Mouse (Mus musculus): ENCODE measurements around the gene Ptgis. TPM values are rescaled to one million over a fixed set of nuclear protein-coding genes. Genes with fewer than 3 reads are reported as not detected.
"Not testable (repeated sequence)": the region's sequence is repeated elsewhere in the genome, so short reads cannot be mapped to it uniquely, and the experiment has no call there.

The Ptgis gene
- total and polyA plus RNA-seq, 2 experiments: 1.0 to 3.1 TPM

- no peaks in the 10 kb centered on the region for H3K36me3 ChIP-seq (ENCODE audit: control insufficient read depth, insufficient read depth, low read length)
- no peak for DNase-seq (ENCODE audit: extremely low read depth, low read depth, low spot score)
- TF ChIP-seq CTCF (IDR thresholded peaks at IDR 0.05; ENCODE audit: low read depth, low read length): no peak
- no peak for TF ChIP-seq POLR2A (IDR thresholded peaks at IDR 0.05; ENCODE audit: extremely low read depth, insufficient read depth, low read length)
- no peaks in the 10 kb centered on the region for H3K27me3 ChIP-seq (ENCODE audit: control insufficient read depth, insufficient read depth, low read length)
- H3K9ac ChIP-seq (ENCODE audit: low read depth, low read length): no peak overlapping the region
- no peak overlapping the region for H3K4me3 ChIP-seq (ENCODE audit: insufficient read depth, low read depth, low read length)
- 92% methylated on average over 3 of the region's 3 CpGs for WGBS
- H3K4me1 ChIP-seq (ENCODE audit: control insufficient read depth, insufficient read depth, low read length): no peaks in the 10 kb centered on the region
- H3K79me2 ChIP-seq (ENCODE audit: control insufficient read depth, insufficient read depth, low read length): no peaks in the 10 kb centered on the region
- H3K27ac ChIP-seq (replicated peaks; ENCODE audit: insufficient read depth, low read depth, low read length): no peak overlapping the region
These were observed 28.3 kb downstream of the Ptgis start for GRCm38 (mm10) chr2:167212089-167212488.

GRCm38 (mm10) chr2:167209900-167210299 lies 30.5 kb downstream of the Ptgis start:
- Histone ChIP-seq H3K4me1 (ENCODE audit: control insufficient read depth, insufficient read depth, low read length) (no peaks in the 10 kb centered on the region), H3K9ac (ENCODE audit: low read depth, low read length) (no peak overlapping the region), H3K27ac (replicated peaks; ENCODE audit: insufficient read depth, low read depth, low read length) (no peak overlapping the region), H3K36me3 (ENCODE audit: control insufficient read depth, insufficient read depth, low read length) (no peaks in the 10 kb centered on the region), H3K79me2 (ENCODE audit: control insufficient read depth, insufficient read depth, low read length) (no peaks in the 10 kb centered on the region), H3K4me3 (ENCODE audit: insufficient read depth, low read depth, low read length) (no peak overlapping the region), H3K27me3 (ENCODE audit: control insufficient read depth, insufficient read depth, low read length) (no peaks in the 10 kb centered on the region)
- WGBS: 67% methylated on average over 9 of the region's 9 CpGs
- DNase-seq (ENCODE audit: extremely low read depth, low read depth, low spot score): no peak
- TF ChIP-seq CTCF (IDR thresholded peaks at IDR 0.05; ENCODE audit: low read depth, low read length) (no peak), POLR2A (IDR thresholded peaks at IDR 0.05; ENCODE audit: extremely low read depth, insufficient read depth, low read length) (no peak)

GRCm38 (mm10) chr2:167208984-167209383 lies 31.4 kb downstream of the Ptgis start:
- TF ChIP-seq POLR2A (IDR thresholded peaks at IDR 0.05; ENCODE audit: extremely low read depth, insufficient read depth, low read length): no peak
- no peak for TF ChIP-seq CTCF (IDR thresholded peaks at IDR 0.05; ENCODE audit: low read depth, low read length)
- Histone ChIP-seq H3K27ac (replicated peaks; ENCODE audit: insufficient read depth, low read depth, low read length) (no peak overlapping the region), H3K4me1 (ENCODE audit: control insufficient read depth, insufficient read depth, low read length) (no peaks in the 10 kb centered on the region), H3K4me3 (ENCODE audit: insufficient read depth, low read depth, low read length) (no peak overlapping the region), H3K27me3 (ENCODE audit: control insufficient read depth, insufficient read depth, low read length) (no peaks in the 10 kb centered on the region), H3K79me2 (ENCODE audit: control insufficient read depth, insufficient read depth, low read length) (no peaks in the 10 kb centered on the region), H3K36me3 (ENCODE audit: control insufficient read depth, insufficient read depth, low read length) (no peaks in the 10 kb centered on the region), H3K9ac (ENCODE audit: low read depth, low read length) (no peak overlapping the region)
- DNase-seq (ENCODE audit: extremely low read depth, low read depth, low spot score): no peak
- WGBS: 60% methylated on average over 3 of the region's 3 CpGs

GRCm38 (mm10) chr2:167205918-167206629 lies 34.3 kb downstream of the Ptgis start:
- Histone ChIP-seq H3K9ac (ENCODE audit: low read depth, low read length) (no peak overlapping the region), H3K4me3 (ENCODE audit: insufficient read depth, low read depth, low read length) (no peak overlapping the region), H3K36me3 (ENCODE audit: control insufficient read depth, insufficient read depth, low read length) (no peaks in the 10 kb centered on the region), H3K4me1 (ENCODE audit: control insufficient read depth, insufficient read depth, low read length) (no peaks in the 10 kb centered on the region), H3K27me3 (ENCODE audit: control insufficient read depth, insufficient read depth, low read length) (no peaks in the 10 kb centered on the region), H3K27ac (replicated peaks; ENCODE audit: insufficient read depth, low read depth, low read length) (no peak overlapping the region), H3K79me2 (ENCODE audit: control insufficient read depth, insufficient read depth, low read length) (no peaks in the 10 kb centered on the region)
- TF ChIP-seq POLR2A (IDR thresholded peaks at IDR 0.05; ENCODE audit: extremely low read depth, insufficient read depth, low read length): no peak
- WGBS: 92% methylated on average over 18 of the region's 18 CpGs
- no peak for DNase-seq (ENCODE audit: extremely low read depth, low read depth, low spot score)

- not testable (repeated sequence) for H3K36me3 ChIP-seq (ENCODE audit: control insufficient read depth, insufficient read depth, low read length); H3K79me2 ChIP-seq (ENCODE audit: control insufficient read depth, insufficient read depth, low read length); H3K27ac ChIP-seq (replicated peaks; ENCODE audit: insufficient read depth, low read depth, low read length); H3K9ac ChIP-seq (ENCODE audit: low read depth, low read length); DNase-seq (ENCODE audit: extremely low read depth, low read depth, low spot score); H3K4me3 ChIP-seq (ENCODE audit: insufficient read depth, low read depth, low read length); H3K27me3 ChIP-seq (ENCODE audit: control insufficient read depth, insufficient read depth, low read length); H3K4me1 ChIP-seq (ENCODE audit: control insufficient read depth, insufficient read depth, low read length)
- WGBS: 74% methylated on average over 5 of the region's 5 CpGs
These were observed 35.7 kb downstream of the Ptgis start for GRCm38 (mm10) chr2:167204686-167205085.

- 64% methylated on average over 7 of the region's 7 CpGs for WGBS
- Histone ChIP-seq H3K4me3 (ENCODE audit: insufficient read depth, low read depth, low read length) (no peak overlapping the region), H3K36me3 (ENCODE audit: control insufficient read depth, insufficient read depth, low read length) (no peaks in the 10 kb centered on the region), H3K27ac (replicated peaks; ENCODE audit: insufficient read depth, low read depth, low read length) (no peak overlapping the region), H3K9ac (ENCODE audit: low read depth, low read length) (no peak overlapping the region), H3K27me3 (ENCODE audit: control insufficient read depth, insufficient read depth, low read length) (no peaks in the 10 kb centered on the region), H3K79me2 (ENCODE audit: control insufficient read depth, insufficient read depth, low read length) (no peaks in the 10 kb centered on the region), H3K4me1 (ENCODE audit: control insufficient read depth, insufficient read depth, low read length) (no peaks in the 10 kb centered on the region)
- DNase-seq (ENCODE audit: extremely low read depth, low read depth, low spot score): no peak
- peak; percentile 17; the same call in 1 of the 2 replicates for TF ChIP-seq CTCF (IDR thresholded peaks at IDR 0.05; ENCODE audit: low read depth, low read length)
- no peak for TF ChIP-seq POLR2A (IDR thresholded peaks at IDR 0.05; ENCODE audit: extremely low read depth, insufficient read depth, low read length)
These were observed 36.8 kb downstream of the Ptgis start for GRCm38 (mm10) chr2:167203505-167204166.
